10 mouse cellular contexts compared by ENCODE assay signal in genomic region chr16:38941275-38941674, GRCm38 (mm10). TPM values are rescaled to one million over a fixed set of nuclear protein-coding genes. Genes with fewer than 3 reads are reported as not detected.
DNase-seq lines count a peak whose midpoint lies in the region; ATAC-seq lines count a peak whose summit lies in the region.
"Had no signal": no experiment of that assay in that cellular context is flagged by ENCODE, and none has a peak within 500 bp of the region (broad histone marks: within the 10 kb centered on the region; RNA-seq: fewer than 3 reads in every experiment).

No protein-coding gene starts in this region.

- H3K4me2 ChIP-seq in hindbrain, embryonic 12.5 days (replicated peaks) = no peak overlapping the region
- H3K4me2 ChIP-seq: liver, embryonic 13.5 days had no signal

- intact Hi-C loops in left cerebral cortex, postnatal 4 days (cut with DNase I) = no loop called here

- ATAC-seq in frontal cortex, adult (ENCODE audit: low TSS enrichment) = peak; percentile 62
- ATAC-seq in hindbrain, embryonic 12.5 days (ENCODE audit: low FRiP score) = peak; percentile 74

- no peak for DNase-seq in frontal cortex, postnatal 25 days (ENCODE audit: low spot score in 2 of 2)
- peak; percentile 62 for DNase-seq in left cerebral cortex, postnatal 4 days
- DNase-seq in right cerebral cortex, postnatal 14 days = peak; percentile 40
- DNase-seq in adrenal gland, adult (ENCODE audit: inconsistent age in 2 of 2, low spot score in 1 of 2) = no peak
- DNase-seq in urinary bladder, postnatal 4 days (ENCODE audit: low spot score in 2 of 2) = no peak
- no peak for DNase-seq in gastrocnemius, adult 8-10 months (ENCODE audit: low spot score in 2 of 2)
- DNase-seq: liver, embryonic 13.5 days; thymus, postnatal 36 days had no signal

- no peaks in the 10 kb centered on the region for H3K36me3 ChIP-seq in hindbrain, embryonic 12.5 days
- H3K36me3 ChIP-seq: liver, embryonic 13.5 days had no signal

- no peaks in the 10 kb centered on the region for H3K27me3 ChIP-seq in hindbrain, embryonic 12.5 days
- H3K27me3 ChIP-seq: liver, embryonic 13.5 days had no signal

- 0 out of 2 replicates have a peak, but pooled peaks cover 5% of the 10 kb centered on the region for H3K9me3 ChIP-seq in hindbrain, embryonic 12.5 days (replicated peaks)
- H3K9me3 ChIP-seq: liver, embryonic 13.5 days had no signal

- peak overlapping the region; percentile 72; the same call in 1 of the 2 replicates for H3K27ac ChIP-seq in hindbrain, embryonic 12.5 days
- H3K27ac ChIP-seq: liver, embryonic 13.5 days had no signal

- H3K9ac ChIP-seq in hindbrain, embryonic 12.5 days = no peak overlapping the region
- H3K9ac ChIP-seq: liver, embryonic 13.5 days had no signal

- H3K4me1 ChIP-seq in hindbrain, embryonic 12.5 days = peaks cover 31% of the 10 kb centered on the region
- H3K4me1 ChIP-seq: liver, embryonic 13.5 days had no signal

- H3K4me3 ChIP-seq in hindbrain, embryonic 12.5 days = no peak overlapping the region
- H3K4me3 ChIP-seq: liver, embryonic 13.5 days had no signal

- 20% methylated on average over 6 of the region's 6 CpGs for WGBS in hindbrain, embryonic 12.5 days

RNA-seq across cellular contexts. Expression of gene Igsf11, which starts 48.8 kb away (rescaled TPM):
- 4.9 and 5.0 TPM in 2 replicates for polyA plus RNA-seq in hindbrain, embryonic 12.5 days (2016; fragmentation: Nextera tagmentation; extraction: Ambion mirVana)
- 10 to 100 TPM; 14.3 to 14.4 TPM for total RNA-seq in left cerebral cortex, postnatal 4 days (2021)
- under 1 TPM; 0.08 to 0.19 (median 0.13) TPM for total RNA-seq in gastrocnemius, adult 8-10 months (2022)

Comparison
In these comparisons a context has a peak if more than half of its experiments do, and no peak if none do; other contexts are left out.
1. DNase-seq: peak in left cerebral cortex, postnatal 4 days (single experiment) and right cerebral cortex, postnatal 14 days (single experiment); none in frontal cortex, postnatal 25 days (0 of 2), adrenal gland, adult (0 of 2), urinary bladder, postnatal 4 days (0 of 2) and gastrocnemius, adult 8-10 months (0 of 2).
2. RNA of gene Igsf11, which starts 48.8 kb away (total RNA-seq): 14.3 to 14.4 TPM in left cerebral cortex, postnatal 4 days; 0.08 to 0.19 TPM in gastrocnemius, adult 8-10 months; every median in the first group is over 10 times any median in the second.